Mouse (Mus musculus) neutrophil, adult 5-6 weeks (primary cell): Measurements from ENCODE around the gene Sec14l5. TPM values are rescaled to one million over a fixed set of nuclear protein-coding genes. Genes with fewer than 3 reads are reported as not detected.
"Not testable (repeated sequence)": the region's sequence is repeated elsewhere in the genome, so short reads cannot be mapped to it uniquely, and the experiment has no call there.

Experiments used
- ATAC-seq: fragments of 151-379, 151-347 bp; 2 replicates; pipeline ENCODE4 v1.8.0; 2017; ENCODE audit warnings: mild to moderate bottlenecking, moderate TSS enrichment; ENCODE audit not compliant: insufficient number of reproducible peaks, poor library complexity, low FRiP score, severe bottlenecking; ENCODE audit errors: extremely low read depth
- total RNA-seq: library from RNA; stranded (forward); fragments of 200-1000 nt; gene quantifications from 2 replicates; pipeline ENCODE4 v1.2.3, GENCODE M21; 2017

Sec14l5 gene
- total RNA-seq, 1 experiment from 2014 or later = 0.35 TPM

DNA sequence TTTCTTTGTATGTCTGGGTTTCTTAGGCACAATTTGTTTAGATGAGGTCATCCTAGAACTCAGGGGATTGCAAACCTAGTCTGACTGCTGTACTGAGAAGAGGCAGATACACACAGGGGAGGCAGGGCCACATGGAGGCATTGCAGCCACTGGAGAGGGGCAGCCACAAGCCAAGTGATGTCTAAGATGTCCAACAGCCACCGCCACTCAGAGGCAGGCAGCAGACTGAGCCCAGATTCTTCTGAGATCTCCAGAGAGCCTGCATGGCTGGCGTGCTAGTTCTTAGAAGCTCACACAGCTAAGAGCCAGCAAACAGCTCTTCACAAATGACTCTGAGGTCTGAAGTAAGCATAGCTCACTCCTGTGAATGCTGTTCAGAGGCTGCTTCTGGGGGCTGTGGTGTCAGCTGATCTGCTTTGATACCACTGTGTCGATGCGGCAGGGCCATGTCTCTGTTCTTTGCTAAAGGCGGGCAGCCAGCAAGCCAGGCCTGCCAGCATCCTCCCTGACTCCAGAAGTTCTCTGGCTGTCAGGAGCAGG lies 58.6 kb downstream of the Sec14l5 start:
- no peak for ATAC-seq

DNA sequence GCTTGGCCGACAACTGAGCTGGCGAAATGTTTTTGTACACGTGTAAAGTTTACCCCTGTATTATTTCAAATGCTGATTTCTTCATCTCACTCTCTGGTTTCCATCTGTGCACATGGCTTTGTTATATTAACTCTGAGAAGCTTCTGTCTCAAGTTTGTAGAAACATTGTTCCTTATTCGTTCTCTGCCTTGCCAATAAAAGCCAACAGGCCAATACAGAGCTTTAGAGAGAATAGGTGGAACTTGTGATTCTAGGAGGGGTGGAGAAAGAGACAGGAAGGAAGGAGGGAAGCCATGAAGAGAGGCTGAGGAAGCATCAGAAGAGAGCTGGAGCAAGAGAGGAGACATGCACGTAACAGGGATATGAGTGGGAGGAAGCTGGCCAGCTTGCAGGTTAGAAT lies 59.1 kb downstream of the Sec14l5 start:
- no peak for ATAC-seq

DNA sequence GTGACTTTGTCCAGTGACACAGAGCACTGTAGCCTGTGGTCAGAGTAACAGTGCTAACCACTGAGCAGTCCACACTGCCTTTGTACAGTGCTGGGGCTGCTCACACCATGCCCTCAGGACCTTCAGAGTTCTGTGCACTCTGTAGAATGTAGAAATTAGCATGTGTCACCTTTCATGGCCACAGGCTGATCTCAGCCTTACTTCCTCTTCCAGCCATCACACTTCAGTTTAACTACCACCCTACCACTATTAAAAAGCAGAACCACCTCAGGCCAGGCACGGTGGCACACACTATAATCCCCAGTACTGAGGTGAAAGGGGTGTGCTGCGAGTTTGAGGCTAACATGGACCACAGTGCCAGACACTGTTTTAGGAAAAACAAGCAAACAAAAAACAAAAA lies 63.5 kb downstream of the Sec14l5 start:
- peak; percentile 66; the same call in 1 of the 2 replicates for ATAC-seq

DNA sequence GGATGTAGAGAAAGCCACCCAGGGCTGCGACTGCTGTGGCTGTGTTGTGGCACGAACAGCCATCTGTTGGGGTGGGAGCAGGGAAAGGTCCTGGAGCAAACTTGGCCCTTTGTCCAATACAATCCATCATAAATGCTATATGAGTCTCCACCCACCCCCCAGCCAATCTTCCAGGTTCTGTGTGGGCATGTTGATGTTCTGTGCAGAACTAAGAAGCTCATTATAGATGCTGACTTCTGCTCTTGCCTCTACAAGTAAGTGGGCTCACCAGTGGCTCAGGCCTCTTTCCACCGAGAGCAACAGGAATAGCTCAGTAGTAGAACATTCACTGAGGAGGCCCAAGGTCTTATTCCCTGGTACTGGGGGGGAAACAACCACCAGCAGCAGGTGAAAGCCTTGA lies 65.2 kb downstream of the Sec14l5 start:
- ATAC-seq = no peak

DNA sequence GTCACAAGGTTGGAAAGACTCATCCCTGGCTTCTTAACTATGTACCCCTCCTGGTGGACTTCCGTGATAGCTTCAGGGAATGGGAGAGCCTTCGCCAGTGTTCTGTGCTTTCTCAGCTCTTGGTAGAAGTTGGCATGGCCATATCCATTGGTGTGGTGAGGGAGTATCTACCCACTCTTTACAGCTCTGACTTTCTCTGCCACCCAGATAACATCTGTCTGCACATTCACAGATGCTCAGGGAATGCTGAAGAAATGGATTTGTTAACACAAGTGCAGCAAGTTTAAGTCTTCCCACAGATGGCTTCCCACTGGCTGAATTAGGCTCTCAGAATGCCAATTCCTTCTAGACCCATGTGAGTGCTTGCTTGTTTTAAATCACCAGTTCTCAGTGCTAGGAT lies 67.2 kb downstream of the Sec14l5 start:
- ATAC-seq = no peak

DNA sequence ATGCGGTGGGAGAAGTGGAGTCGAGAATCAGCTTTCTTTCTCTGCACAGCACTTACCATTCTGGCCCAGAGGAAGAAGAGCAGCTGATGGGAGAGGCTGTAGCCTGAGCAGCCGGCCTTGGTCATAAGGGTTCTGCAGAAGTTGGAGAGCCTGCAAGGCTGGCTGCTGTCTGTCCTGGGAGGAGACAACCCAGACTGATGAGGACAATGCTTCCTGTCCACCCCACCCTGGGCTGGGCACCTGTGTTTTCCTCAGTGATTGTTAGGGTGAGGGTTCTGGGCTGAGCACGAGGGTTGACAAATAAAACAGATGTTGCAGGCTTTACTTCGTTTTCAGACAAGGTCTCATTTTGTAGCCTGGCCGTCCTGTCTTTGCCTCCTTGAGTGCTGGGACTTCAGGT lies 69.8 kb downstream of the Sec14l5 start:
- no peak for ATAC-seq

DNA sequence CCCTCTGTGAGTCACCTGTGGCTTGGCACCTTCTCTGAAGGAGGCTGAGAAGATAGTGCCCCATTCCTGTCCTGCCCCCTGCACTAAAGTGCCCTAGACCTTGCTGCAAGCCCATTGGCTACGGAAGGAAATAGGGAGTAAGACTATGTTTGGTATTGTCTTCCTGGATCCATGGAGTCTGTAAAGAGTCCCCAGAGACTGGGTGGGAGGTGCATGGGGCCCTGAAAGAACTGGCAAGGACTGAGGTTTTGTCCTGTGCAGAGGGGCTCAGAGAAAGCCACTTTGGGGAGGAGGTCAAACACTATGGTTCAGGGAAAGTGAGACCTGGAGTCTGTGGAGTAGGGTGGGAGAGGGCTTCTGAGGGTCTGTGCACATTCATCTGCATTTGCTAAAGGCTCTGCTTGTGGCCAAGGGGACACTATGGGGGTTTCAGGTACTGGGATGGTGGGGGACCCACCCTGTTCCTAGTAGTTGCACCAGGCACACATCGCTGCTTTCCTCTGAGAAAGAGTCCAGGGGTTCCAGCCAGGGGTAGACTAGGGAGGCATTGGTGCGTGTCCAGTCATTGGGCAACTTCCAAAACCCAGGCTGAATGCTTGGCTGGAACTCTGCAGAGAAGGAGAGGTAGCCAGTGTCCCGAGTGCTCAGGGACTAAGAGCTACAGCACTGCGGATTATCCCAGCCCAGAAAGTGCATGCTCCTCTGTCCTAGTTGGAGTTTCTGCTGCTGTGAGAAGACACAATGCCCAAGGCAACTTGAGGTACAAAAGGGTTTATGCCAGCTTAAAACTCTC lies 70.6 kb downstream of the Sec14l5 start:
- ATAC-seq = no peak

DNA sequence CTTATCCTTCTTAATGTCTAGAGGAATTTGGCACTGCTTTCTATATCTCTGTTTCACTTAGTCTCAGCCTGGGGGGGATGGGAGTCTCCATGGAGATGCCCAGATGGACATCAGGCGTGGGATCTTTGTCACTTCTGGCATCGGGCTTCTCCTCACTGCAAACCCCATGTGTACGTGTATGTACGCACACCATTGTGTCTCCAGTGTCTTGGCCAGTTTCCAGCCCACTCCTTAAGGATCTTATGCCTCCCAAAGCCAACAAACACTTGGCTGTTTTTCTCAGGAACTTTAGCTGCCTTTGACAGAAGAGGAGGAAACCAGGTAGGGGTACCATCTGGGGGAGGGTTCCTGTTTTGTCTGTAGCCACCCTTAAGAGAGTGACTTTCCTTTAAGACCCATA lies 74.5 kb downstream of the Sec14l5 start:
- ATAC-seq = no peak

DNA sequence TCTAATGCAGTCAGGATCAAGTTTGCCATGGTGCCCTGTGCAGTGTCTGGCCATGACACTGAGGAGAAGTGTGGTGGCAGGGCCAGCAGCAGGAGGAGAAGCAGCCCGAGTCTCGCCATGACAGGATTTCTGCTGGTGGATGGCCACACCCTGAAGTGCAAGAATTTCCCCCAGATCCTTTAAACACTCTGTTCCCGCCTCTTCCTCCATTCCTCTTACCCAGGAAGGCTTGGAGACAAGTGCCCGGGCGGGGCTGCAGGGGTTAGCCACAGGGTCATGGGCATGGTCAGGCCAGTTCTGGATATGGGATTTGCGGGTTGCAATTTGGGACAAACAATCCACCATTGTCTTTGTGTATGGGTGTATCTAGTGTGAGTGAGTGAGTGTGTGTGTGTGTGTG lies 75.2 kb downstream of the Sec14l5 start, which contains the start of gene AU021092:
TSS of gene AU021092 (minus strand) at position 160 of the 400 bp plus-strand sequence.
- ATAC-seq = no peak

DNA sequence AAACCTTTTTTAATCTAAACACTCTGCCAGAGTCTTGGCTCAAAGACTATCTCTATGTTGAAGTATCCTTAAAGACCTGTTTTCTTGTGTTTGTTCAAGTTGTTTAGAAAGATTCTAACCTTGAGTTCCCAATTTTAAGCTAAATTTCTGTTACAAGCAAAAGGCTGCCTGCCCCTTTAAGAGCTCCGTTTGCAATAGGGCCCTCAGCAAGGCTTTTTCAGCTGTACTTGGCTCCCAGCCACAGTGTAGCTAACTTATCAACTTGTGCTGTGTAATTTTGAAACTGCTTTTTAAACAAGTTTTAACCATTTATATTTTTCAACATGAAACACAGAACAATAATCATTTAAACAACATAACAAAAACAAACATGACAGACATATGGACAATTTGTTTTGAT lies 79.6 kb downstream of the Sec14l5 start:
- ATAC-seq = not testable (repeated sequence)

DNA sequence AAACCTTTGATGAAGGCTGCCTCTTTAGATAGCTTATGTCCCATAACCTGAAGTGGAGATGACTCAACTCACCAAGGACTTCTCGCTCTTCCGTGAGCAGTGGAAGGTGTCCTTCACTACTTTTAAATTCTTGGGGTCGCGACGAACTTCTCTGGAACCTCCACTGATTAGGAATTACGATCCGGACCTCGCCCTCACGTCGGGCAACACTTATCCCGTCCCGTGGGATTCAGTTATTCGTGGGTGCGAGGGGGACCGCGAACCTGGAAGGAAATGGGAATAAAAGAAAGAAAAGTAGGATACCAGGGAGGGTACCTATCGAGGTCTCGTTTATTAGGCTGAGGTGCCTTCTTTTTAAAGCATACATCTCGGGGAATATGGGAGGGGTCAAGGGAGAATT lies 80.6 kb downstream of the Sec14l5 start:
- ATAC-seq = not testable (repeated sequence)

DNA sequence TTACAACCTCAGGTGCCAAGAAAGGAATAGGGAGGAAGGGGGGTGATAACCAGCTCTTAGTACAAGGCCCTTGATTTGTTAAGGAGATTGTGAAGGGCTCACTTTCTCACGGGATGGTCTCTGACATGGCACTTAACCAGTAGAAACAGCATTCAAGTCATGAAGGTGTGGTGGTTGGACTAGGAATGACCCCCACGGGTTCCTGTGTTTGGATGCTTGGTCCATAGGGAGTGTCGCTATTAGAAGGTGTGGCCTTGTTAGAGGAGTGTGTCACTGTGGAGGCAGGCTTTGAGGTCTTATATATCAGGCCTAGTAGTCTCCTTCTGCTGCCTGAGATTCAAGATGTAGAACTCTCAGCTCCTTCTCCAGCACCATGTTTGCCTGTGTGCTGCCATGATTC lies 81.2 kb downstream of the Sec14l5 start:
- ATAC-seq = not testable (repeated sequence)

DNA sequence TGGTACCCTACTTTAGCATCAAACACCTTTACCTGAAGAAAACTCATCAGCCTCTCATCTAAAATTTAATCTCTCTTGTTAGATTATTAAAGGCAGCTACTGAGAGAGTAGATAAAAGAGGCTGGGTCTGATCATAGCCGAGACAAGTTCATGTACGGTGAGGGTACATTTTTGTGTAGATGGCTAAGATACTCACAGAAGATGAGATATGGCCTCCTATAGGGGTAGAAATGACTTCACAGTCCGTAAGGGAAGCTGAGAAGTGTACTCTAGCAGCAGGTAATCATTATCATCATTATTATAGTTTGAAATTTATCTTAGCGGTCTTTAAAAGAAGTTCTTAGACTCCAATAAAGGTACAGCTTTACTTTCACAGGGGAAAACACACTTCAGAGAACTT lies 86.1 kb downstream of the Sec14l5 start:
- no peak for ATAC-seq

DNA sequence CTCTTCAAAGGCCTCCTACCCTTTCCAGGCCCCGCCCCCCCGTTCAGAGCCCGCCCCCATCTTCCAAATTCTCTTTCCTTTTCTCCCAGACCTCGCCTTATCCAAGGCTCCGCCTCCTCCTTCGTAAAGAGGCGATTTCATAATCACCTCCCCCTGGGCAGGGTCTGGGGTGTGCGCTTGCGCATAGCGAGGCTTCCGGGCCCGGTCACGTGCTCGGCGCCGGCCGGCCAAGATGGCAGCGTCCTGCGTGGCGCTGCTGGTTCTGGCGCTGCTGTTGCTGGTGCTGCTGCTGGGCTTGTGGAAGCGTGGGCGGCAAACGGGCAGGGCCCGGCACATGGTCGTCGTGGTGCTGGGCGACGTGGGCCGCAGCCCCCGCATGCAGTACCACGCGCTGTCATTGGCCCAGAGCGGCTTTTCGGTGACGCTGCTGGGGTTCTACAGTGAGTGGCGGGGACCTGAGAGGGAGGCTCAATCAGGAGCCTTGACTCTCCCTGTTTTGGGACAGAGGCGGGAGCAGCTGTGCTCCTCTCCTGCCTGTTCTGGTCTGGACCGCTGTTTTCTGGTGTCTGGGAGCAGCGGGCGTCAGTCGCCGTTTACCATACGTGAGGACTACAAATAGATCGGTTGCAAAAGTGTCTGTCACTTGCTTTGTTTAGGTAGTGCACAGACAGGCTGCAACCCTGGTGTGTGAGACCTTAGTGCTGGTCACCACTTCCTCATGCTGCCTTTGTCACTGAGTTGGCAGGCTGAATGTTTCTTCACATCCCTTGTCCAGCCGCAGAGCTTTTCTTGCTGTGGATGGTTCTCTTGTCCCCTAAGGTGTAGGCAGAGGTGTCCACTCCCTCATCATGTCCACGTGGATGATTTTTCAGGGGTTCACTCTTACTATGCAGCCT lies 86.8 kb downstream of the Sec14l5 start, which contains the start of gene Alg1:
TSS of gene Alg1 (plus strand) at position 204 of the 896 bp plus-strand sequence.
- ATAC-seq = peak; percentile 81

Other genes with a start within 250 kb of the Sec14l5 start
- gene Nudt16l1, start 208.3 kb upstream of the Sec14l5 start, total RNA-seq = 9.9 and 17.4 TPM in 2 replicates
- gene Anks3, start 182.9 kb upstream of the Sec14l5 start, total RNA-seq = 81.5 and 84.8 TPM in 2 replicates
- gene Sept12, start 149.3 kb upstream of the Sec14l5 start, total RNA-seq = not detected in 2 replicates
- not detected in 2 replicates for gene Smim22, start 139.8 kb upstream of the Sec14l5 start, total RNA-seq
- gene Rogdi, start 133.6 kb upstream of the Sec14l5 start, total RNA-seq = 50.2 and 55.1 TPM in 2 replicates
- 154 and 165 TPM in 2 replicates for gene Glyr1, start 97.2 kb upstream of the Sec14l5 start, total RNA-seq
- gene Ubn1, start 97.1 kb upstream of the Sec14l5 start, total RNA-seq = 60.3 and 61.9 TPM in 2 replicates
- 1.2 and 2.2 TPM in 2 replicates for gene Ppl, start 14.7 kb upstream of the Sec14l5 start, total RNA-seq
- 36.6 and 54.4 TPM in 2 replicates for gene Nagpa, start 56.9 kb downstream of the Sec14l5 start, total RNA-seq
- not detected in 2 replicates for gene AU021092, start 75.2 kb downstream of the Sec14l5 start, total RNA-seq
- 26.0 and 26.2 TPM in 2 replicates for gene Alg1, start 86.5 kb downstream of the Sec14l5 start, total RNA-seq
- gene Eef2kmt, start 108.9 kb downstream of the Sec14l5 start, total RNA-seq = 11.3 and 11.9 TPM in 2 replicates